Mouse (Mus musculus) erythroblast, embryonic 14.5 days (primary cell): Measurements from ENCODE around the gene U2surp. TPM values are rescaled to one million over a fixed set of nuclear protein-coding genes. Genes with fewer than 3 reads are reported as not detected.

ENCODE experiments used
- H3K27me3 ChIP-seq: 2 replicates; pipeline ENCODE4 v1.6.1; 2012; ENCODE audit warnings: inconsistent platforms; ENCODE audit not compliant: control insufficient read depth
- H3K36me3 ChIP-seq: 2 replicates; pipeline ENCODE4 v1.6.1; 2012; ENCODE audit warnings: mild to moderate bottlenecking, inconsistent platforms; ENCODE audit not compliant: control insufficient read depth
- H3K4me1 ChIP-seq: 2 replicates; pipeline ENCODE4 v1.6.1; 2012; ENCODE audit warnings: inconsistent platforms; ENCODE audit not compliant: control insufficient read depth
- H3K4me3 ChIP-seq: replicated peaks from 2 replicates; pipeline ENCODE3; 2012; ENCODE audit warnings: moderate library complexity, mild to moderate bottlenecking, inconsistent platforms
- H3K9me3 ChIP-seq: 2 replicates; pipeline ENCODE4 v1.6.1; 2012; ENCODE audit warnings: low read length, inconsistent platforms, mixed read lengths; ENCODE audit not compliant: control insufficient read depth
- GATA1 ChIP-seq: IDR thresholded peaks from 2 replicates; pipeline ENCODE4 v1.6.1; 2012; ENCODE audit warnings: low read length, inconsistent platforms, mixed read lengths
- TAL1 ChIP-seq: IDR thresholded peaks from 3 replicates; pipeline ENCODE4 v1.6.1; 2012; ENCODE audit warnings: low read length, inconsistent platforms, mixed read lengths
- polyA plus RNA-seq: library from polyadenylated mRNA; stranded (reverse); fragments of >175 nt; gene quantifications from 2 replicates; pipeline ENCODE4 v1.2.3, GENCODE M21; 2012

Gene U2surp
- polyA plus RNA-seq, 1 experiment = 0.69 TPM

DNA sequence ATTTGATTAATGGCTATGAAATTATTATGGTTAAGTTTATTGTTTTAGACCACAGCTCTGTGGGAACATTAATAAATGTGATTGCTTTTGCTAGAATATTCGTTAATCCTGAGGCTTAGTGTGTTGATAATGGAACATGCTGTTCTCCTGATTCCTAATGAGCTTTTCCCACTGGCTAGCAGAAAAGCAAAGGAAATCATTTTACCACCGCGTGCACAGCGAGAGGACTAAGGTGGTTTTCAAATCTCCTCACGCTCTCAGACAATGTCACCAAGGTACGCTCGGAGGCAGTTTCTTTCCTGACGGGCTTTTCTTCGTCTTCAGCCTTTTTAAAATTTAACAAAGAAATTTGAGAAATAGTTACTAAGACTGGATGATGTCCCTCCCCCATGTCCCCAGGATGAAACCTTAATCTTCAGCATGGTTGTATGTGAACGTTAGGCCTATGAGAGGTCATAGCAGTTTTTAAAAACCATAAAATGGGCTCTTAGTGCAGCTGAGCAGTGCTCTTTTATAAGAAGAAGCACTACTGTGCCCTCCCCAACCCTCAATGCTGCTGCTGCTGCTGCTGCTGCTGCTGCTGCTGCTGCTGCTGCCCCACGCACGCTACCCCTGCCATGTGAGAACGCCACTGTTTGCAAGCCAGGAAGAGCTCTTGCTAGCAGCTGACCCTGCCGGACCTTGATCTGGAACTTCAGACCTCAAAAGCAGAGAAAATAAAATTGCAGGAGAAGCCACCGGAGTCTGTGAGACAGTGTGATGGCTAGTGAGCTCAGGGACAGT lies 30.0 kb upstream of the U2surp start:
- no peak overlapping the region for H3K4me3 ChIP-seq
- H3K27me3 ChIP-seq = no peaks in the 10 kb centered on the region; the same call in 1 of the 2 replicates
- TF ChIP-seq GATA1 = no peak
- no peak for TF ChIP-seq TAL1
- H3K4me1 ChIP-seq = peaks cover 20% of the 10 kb centered on the region
- no peaks in the 10 kb centered on the region for H3K36me3 ChIP-seq
- H3K9me3 ChIP-seq = no peaks in the 10 kb centered on the region; the same call in 1 of the 2 replicates

GRCm38 (mm10) chr9:95541208-95541607 lies 29.4 kb upstream of the U2surp start:
- TF ChIP-seq TAL1 (no peak), GATA1 (no peak)
- no peaks in the 10 kb centered on the region; the same call in 1 of the 2 replicates for H3K27me3 ChIP-seq
- no peak overlapping the region for H3K4me3 ChIP-seq
- no peaks in the 10 kb centered on the region for H3K36me3 ChIP-seq
- H3K4me1 ChIP-seq = peaks cover 13% of the 10 kb centered on the region
- H3K9me3 ChIP-seq = no peaks in the 10 kb centered on the region; the same call in 1 of the 2 replicates

DNA sequence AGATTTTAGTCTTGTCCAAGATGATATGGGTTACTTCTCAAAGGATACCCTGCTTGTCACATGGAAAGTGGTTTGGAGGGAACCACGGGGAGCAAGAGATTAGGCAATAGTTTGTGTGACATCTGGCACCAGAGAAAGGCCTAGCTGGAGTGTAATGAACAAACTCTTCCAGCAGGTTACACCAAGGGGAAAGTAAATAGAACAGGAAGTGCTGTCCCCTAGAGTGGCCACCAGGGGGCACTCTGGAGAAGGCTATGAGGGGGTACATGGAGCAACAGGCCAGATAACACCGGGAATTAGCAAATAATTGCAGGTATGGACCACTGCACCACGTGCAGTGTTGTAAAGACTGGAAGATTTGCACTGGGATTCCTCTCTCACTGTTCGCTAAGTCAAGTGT lies 28.7 kb upstream of the U2surp start:
- no peaks in the 10 kb centered on the region; the same call in 1 of the 2 replicates for H3K27me3 ChIP-seq

GRCm38 (mm10) chr9:95539176-95539800 lies 27.5 kb upstream of the U2surp start:
- Histone ChIP-seq H3K9me3 (no peaks in the 10 kb centered on the region), H3K4me1 (peaks cover 5% of the 10 kb centered on the region), H3K27me3 (no peaks in the 10 kb centered on the region; the same call in 1 of the 2 replicates), H3K4me3 (no peak overlapping the region), H3K36me3 (no peaks in the 10 kb centered on the region)
- no peak for TF ChIP-seq TAL1
- no peak for TF ChIP-seq GATA1

More for the DNA sequence above, 28.7 kb upstream of the U2surp start:
- no peak for TF ChIP-seq GATA1
- TF ChIP-seq TAL1 = no peak
- Histone ChIP-seq H3K36me3 (no peaks in the 10 kb centered on the region), H3K9me3 (no peaks in the 10 kb centered on the region; the same call in 1 of the 2 replicates), H3K4me3 (no peak overlapping the region), H3K4me1 (peaks cover 8% of the 10 kb centered on the region)

- no peaks in the 10 kb centered on the region for H3K27me3 ChIP-seq
- no peaks in the 10 kb centered on the region for H3K4me1 ChIP-seq
- TF ChIP-seq GATA1 (no peak), TAL1 (no peak)
- no peak overlapping the region for H3K4me3 ChIP-seq
- no peaks in the 10 kb centered on the region for H3K9me3 ChIP-seq
- no peaks in the 10 kb centered on the region for H3K36me3 ChIP-seq
Observed at GRCm38 (mm10) chr9:95533817-95534216, 22.0 kb upstream of the U2surp start.

- Histone ChIP-seq H3K4me3 (no peak overlapping the region), H3K36me3 (no peaks in the 10 kb centered on the region), H3K9me3 (no peaks in the 10 kb centered on the region), H3K4me1 (peaks cover 7% of the 10 kb centered on the region), H3K27me3 (no peaks in the 10 kb centered on the region)
- no peak for TF ChIP-seq GATA1
- TF ChIP-seq TAL1 = no peak
Observed at GRCm38 (mm10) chr9:95531144-95531543, 19.3 kb upstream of the U2surp start.

- no peak for TF ChIP-seq TAL1
- no peak for TF ChIP-seq GATA1
- no peaks in the 10 kb centered on the region for H3K9me3 ChIP-seq
Observed at GRCm38 (mm10) chr9:95527676-95528075, 15.9 kb upstream of the U2surp start.

DNA sequence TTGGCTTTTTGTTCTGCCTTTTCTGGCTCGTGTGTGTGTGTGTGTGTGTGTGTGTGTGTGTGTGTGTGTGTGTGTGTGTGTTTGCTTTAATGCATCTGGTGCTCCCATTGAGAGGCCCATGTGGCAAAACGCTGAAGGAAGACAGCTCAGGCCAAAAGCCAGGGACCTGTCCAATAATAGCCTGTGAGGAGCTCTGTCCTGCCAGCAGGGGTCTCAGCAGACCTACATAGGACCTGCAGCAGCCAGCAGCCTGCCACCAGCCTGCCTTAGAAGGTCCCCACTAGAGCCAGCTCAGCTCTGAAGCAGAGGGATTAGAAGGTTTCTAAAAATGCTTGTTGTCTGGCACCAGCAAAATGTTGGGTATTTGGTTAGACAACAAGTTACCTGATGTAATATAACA lies 14.2 kb upstream of the U2surp start:
- Histone ChIP-seq H3K4me1 (peaks cover 12% of the 10 kb centered on the region), H3K36me3 (no peaks in the 10 kb centered on the region), H3K9me3 (no peaks in the 10 kb centered on the region), H3K4me3 (no peak overlapping the region), H3K27me3 (no peaks in the 10 kb centered on the region)
- TF ChIP-seq TAL1 = no peak
- no peak for TF ChIP-seq GATA1

More at GRCm38 (mm10) chr9:95527676-95528075, 15.9 kb upstream of the U2surp start:
- Histone ChIP-seq H3K4me3 (no peak overlapping the region), H3K4me1 (peaks cover 7% of the 10 kb centered on the region), H3K36me3 (no peaks in the 10 kb centered on the region), H3K27me3 (no peaks in the 10 kb centered on the region)

GRCm38 (mm10) chr9:95525376-95525775 lies 13.6 kb upstream of the U2surp start:
- Histone ChIP-seq H3K27me3 (no peaks in the 10 kb centered on the region), H3K9me3 (no peaks in the 10 kb centered on the region), H3K4me1 (peaks cover 13% of the 10 kb centered on the region), H3K4me3 (no peak overlapping the region), H3K36me3 (no peaks in the 10 kb centered on the region)
- TF ChIP-seq GATA1 (no peak), TAL1 (no peak)
